Mouse (Mus musculus) forebrain, embryonic 16.5 days (tissue): ENCODE results near the gene Paxbp1. TPM values are rescaled to one million over a fixed set of nuclear protein-coding genes. Genes with fewer than 3 reads are reported as not detected.
A peak's percentile ranks its signal among the peaks of the same experiment; 100 is the strongest.

Source experiments
- ATAC-seq: fragments of 200-750 bp; cut with Nextera tagmentation; 2 replicates; pipeline ENCODE4 v1.8.0; 2017; ENCODE audit warnings: mild to moderate bottlenecking, moderate library complexity
- H3K27ac ChIP-seq: fragments of 300-500 bp; sonication (generic); 2 replicates; pipeline ENCODE4 v1.5.1; 2014; ENCODE audit warnings: low read length, control low read depth
- H3K27me3 ChIP-seq: fragments of 300-500 bp; sonication (generic); replicated peaks from 2 replicates; pipeline ENCODE4 v1.6.1; 2014; ENCODE audit warnings: low read length; ENCODE audit not compliant: control insufficient read depth, insufficient read depth
- H3K36me3 ChIP-seq: fragments of 300-500 bp; sonication (generic); 2 replicates; pipeline ENCODE4 v1.6.1; 2014; ENCODE audit not compliant: control insufficient read depth, insufficient read depth
- H3K4me1 ChIP-seq: fragments of 300-500 bp; sonication (generic); replicated peaks from 2 replicates; pipeline ENCODE4 v1.6.1; 2014; ENCODE audit warnings: low read length; ENCODE audit not compliant: control insufficient read depth, insufficient read depth
- H3K4me2 ChIP-seq: fragments of 300-500 bp; sonication (generic); 2 replicates; pipeline ENCODE4 v1.6.1; 2014; ENCODE audit warnings: mild to moderate bottlenecking, low read length, control low read depth
- H3K4me3 ChIP-seq: fragments of 300-500 bp; sonication (generic); replicated peaks from 2 replicates; pipeline ENCODE4 v1.5.1; 2014; ENCODE audit warnings: mild to moderate bottlenecking, low read length, control low read depth
- H3K9ac ChIP-seq: fragments of 300-500 bp; sonication (generic); replicated peaks from 2 replicates; pipeline ENCODE4 v1.6.1; 2014; ENCODE audit warnings: low read depth, low read length, control low read depth
- H3K9me3 ChIP-seq: fragments of 300-500 bp; sonication (generic); 2 replicates; pipeline ENCODE4 v1.6.1; 2016; ENCODE audit warnings: low read length; ENCODE audit not compliant: control insufficient read depth
- WGBS: fragments of 180-500 bp; shearing (Covaris S2); extraction: QIAGEN DNeasy Blood & Tissue Kit; methylation state at CpG from one replicate; pipeline ENCODE4 v1.1.7; 2014; 5-methylcytosine and 5-hydroxymethylcytosine counted together
- polyA plus RNA-seq: library from polyadenylated mRNA; unstranded; fragments of >200 nt; fragmentation: Nextera tagmentation; extraction: Ambion mirVana; gene quantifications from 2 replicates; pipeline ENCODE4 v1.2.1, GENCODE M21; 2015

The Paxbp1 gene
- polyA plus RNA-seq, 1 experiment from 2014 or later: 96.0 TPM

GRCm38 (mm10) chr16:91029161-91029743, 15.1 kb downstream of the Paxbp1 start:
- Histone ChIP-seq H3K4me2 (no peak overlapping the region), H3K4me1 (no peaks in the 10 kb centered on the region), H3K27ac (no peak overlapping the region), H3K36me3 (peaks cover 56% of the 10 kb centered on the region), H3K9ac (no peak overlapping the region), H3K4me3 (no peak overlapping the region), H3K9me3 (no peaks in the 10 kb centered on the region), H3K27me3 (no peaks in the 10 kb centered on the region)
- WGBS: 90% methylated on average over 8 of the region's 8 CpGs
- no peak for ATAC-seq

DNA sequence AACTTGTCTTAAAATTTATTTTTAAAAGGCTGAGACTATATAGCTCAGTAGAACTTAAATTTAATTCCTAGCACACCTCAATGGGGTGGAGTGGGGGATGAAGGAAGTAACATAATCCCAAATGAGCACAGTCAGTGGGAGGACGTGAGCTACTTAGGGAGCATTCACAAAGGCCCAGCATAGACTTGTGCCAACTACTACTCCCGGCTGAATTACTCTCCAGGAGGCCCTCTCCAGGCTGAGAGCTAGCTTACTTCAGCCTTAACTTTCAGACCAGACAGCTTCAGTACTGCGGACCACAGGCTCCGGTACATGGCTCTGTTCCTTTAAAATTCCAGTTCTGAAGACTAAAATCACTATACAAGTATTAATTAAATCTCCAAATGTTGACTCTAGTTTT, 18.1 kb downstream of the Paxbp1 start:
- WGBS: 72% methylated on average over 4 of the region's 4 CpGs
- Histone ChIP-seq H3K9ac (no peak overlapping the region), H3K4me3 (no peak overlapping the region), H3K4me1 (no peaks in the 10 kb centered on the region), H3K9me3 (peaks cover 2% of the 10 kb centered on the region; the same call in 1 of the 2 replicates), H3K27me3 (no peaks in the 10 kb centered on the region), H3K36me3 (peaks cover 55% of the 10 kb centered on the region), H3K4me2 (no peak overlapping the region), H3K27ac (no peak overlapping the region)
- no peak for ATAC-seq

GRCm38 (mm10) chr16:91023384-91023783, 21.0 kb downstream of the Paxbp1 start:
- Histone ChIP-seq H3K9ac (no peak overlapping the region), H3K36me3 (peaks cover 72% of the 10 kb centered on the region), H3K9me3 (peaks cover 2% of the 10 kb centered on the region; the same call in 1 of the 2 replicates), H3K4me1 (no peaks in the 10 kb centered on the region), H3K4me2 (no peak overlapping the region), H3K27ac (no peak overlapping the region), H3K4me3 (no peak overlapping the region), H3K27me3 (no peaks in the 10 kb centered on the region)
- WGBS: 95% methylated on average over 1 of the region's 1 CpGs
- ATAC-seq: no peak

DNA sequence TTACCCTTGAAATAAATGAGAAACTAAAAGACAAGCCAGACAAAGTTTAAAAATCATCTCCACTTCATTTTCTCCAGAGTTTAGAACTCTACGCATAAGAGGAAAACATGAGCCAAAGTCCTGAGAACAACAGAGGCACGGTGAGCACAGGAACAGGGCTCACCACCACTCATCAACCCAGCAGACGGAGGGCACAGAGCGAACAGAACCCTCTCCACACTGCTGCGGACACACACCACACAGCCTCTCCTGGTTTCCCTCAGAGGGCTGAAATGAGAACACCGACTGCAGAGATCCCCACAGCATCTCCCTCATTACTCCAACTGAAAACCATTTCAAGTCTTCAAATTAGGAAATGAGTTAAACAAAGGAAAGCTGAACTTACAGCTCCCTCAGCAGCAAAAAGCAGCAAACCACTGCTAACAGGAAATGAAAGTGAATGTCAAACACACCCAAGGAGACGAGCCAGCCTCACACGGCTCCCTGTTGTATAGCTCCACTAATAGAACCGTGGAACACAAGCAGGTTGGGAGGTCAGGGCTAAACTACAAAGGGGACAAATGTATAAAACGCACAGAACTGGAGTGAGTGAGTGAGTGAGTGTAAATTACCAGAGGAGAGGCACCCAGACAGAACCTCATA, 23.4 kb downstream of the Paxbp1 start:
- Histone ChIP-seq H3K9me3 (peaks cover 2% of the 10 kb centered on the region; the same call in 1 of the 2 replicates), H3K27ac (no peak overlapping the region), H3K27me3 (no peaks in the 10 kb centered on the region), H3K9ac (no peak overlapping the region), H3K36me3 (peaks cover 72% of the 10 kb centered on the region), H3K4me2 (no peak overlapping the region), H3K4me3 (no peak overlapping the region), H3K4me1 (no peaks in the 10 kb centered on the region)
- 94% methylated on average over 10 of the region's 10 CpGs for WGBS
- no peak for ATAC-seq

DNA sequence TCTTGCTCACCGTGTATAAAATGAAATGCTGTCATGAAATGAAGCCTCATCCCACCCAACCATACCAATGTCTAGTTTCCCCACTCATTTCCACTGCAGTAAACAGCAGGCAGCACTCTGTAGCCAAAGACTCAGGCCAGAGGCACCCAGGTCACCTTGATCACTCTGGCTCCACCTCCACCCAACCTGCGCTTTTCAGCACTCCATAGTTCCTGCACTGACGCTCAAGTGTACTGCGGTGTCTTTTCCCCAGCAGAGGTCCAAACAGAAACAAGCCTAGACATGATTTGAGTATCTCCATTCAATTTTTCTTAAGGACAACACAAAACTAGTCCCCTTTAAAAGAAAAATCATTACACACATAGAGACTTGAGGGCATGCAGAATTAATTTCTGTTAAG, 24.9 kb downstream of the Paxbp1 start:
- Histone ChIP-seq H3K4me1 (no peaks in the 10 kb centered on the region), H3K36me3 (peaks cover 63% of the 10 kb centered on the region), H3K9me3 (peaks cover 2% of the 10 kb centered on the region; the same call in 1 of the 2 replicates), H3K9ac (no peak overlapping the region), H3K27me3 (no peaks in the 10 kb centered on the region), H3K4me3 (no peak overlapping the region), H3K27ac (no peak overlapping the region), H3K4me2 (no peak overlapping the region)
- WGBS: 97% methylated on average over 4 of the region's 4 CpGs
- no peak for ATAC-seq

GRCm38 (mm10) chr16:91015761-91016160, 28.6 kb downstream of the Paxbp1 start:
- Histone ChIP-seq H3K4me1 (0 out of 2 replicates have a peak, but pooled peaks cover 6% of the 10 kb centered on the region), H3K9ac (no peak overlapping the region), H3K9me3 (no peaks in the 10 kb centered on the region), H3K4me3 (no peak overlapping the region), H3K4me2 (no peak overlapping the region), H3K36me3 (peaks cover 45% of the 10 kb centered on the region), H3K27me3 (no peaks in the 10 kb centered on the region), H3K27ac (no peak overlapping the region)
- no peak for ATAC-seq
- WGBS: 87% methylated on average over 4 of the region's 4 CpGs

- H3K9ac ChIP-seq: peak overlapping the region; percentile 91
- no peak for ATAC-seq
- WGBS: 40% methylated on average over 3 of the region's 3 CpGs
- no peaks in the 10 kb centered on the region for H3K9me3 ChIP-seq
- H3K4me1 ChIP-seq: peaks cover 14% of the 10 kb centered on the region
- H3K27me3 ChIP-seq: no peaks in the 10 kb centered on the region
- peak overlapping the region; percentile 57 for H3K4me2 ChIP-seq
- H3K36me3 ChIP-seq: peaks cover 10% of the 10 kb centered on the region
- H3K4me3 ChIP-seq: peak overlapping the region; percentile 99
- H3K27ac ChIP-seq: peak overlapping the region; percentile 96
Observed at GRCm38 (mm10) chr16:91011847-91012246, 32.5 kb downstream of the Paxbp1 start.

DNA sequence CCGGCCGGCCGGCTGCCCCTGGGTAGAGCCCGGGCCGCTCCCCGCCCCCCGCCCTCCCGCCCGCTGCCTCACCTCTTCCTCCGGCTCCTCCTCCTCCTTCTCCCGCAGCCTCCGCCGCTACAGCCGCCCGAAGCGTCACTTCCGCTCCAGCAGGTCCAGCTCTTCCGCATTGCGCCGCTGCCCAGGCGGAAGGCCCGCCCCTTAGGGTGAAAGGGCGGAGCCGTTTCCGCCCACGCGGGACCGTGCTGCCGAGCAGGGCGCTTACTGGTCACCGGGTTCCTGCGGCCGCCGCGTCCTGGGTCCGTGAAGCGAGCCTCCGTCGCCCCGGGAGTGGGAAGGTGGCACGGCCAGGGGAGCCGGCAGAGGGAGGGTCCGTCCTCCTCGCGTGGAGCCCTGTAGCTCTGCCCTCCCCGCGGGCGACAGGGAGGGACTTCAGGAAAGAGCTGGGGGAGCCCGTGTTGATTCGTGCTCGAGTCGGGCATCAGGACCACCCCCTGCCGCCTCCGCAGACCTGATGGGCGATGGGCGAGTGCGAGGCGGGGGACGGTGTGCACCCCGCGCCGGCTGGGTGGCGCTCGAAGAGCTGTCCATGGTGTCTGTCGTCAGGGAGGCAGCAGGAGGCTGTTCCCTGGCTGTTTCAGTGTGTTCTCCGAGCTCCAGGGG, 33.2 kb downstream of the Paxbp1 start, which contains the start of gene Synj1:
Gene Synj1 (minus strand): TSS at position 288 of the 663 bp plus-strand sequence.
- H3K4me3 ChIP-seq: peak within 1 kb of the TSS; percentile 99
- H3K4me1 ChIP-seq: peaks cover 14% of the 10 kb centered on the region
- H3K4me2 ChIP-seq: peak within 1 kb of the TSS; percentile 57
- H3K9ac ChIP-seq: peak within 1 kb of the TSS; percentile 91
- H3K27ac ChIP-seq: peak within 1 kb of the TSS; percentile 96
- peaks cover 10% of the 10 kb centered on the region for H3K36me3 ChIP-seq
- ATAC-seq: peak; percentile 96
- under 1% methylated on average over 60 of the region's 66 CpGs for WGBS
- H3K9me3 ChIP-seq: no peaks in the 10 kb centered on the region
- H3K27me3 ChIP-seq: no peaks in the 10 kb centered on the region

DNA sequence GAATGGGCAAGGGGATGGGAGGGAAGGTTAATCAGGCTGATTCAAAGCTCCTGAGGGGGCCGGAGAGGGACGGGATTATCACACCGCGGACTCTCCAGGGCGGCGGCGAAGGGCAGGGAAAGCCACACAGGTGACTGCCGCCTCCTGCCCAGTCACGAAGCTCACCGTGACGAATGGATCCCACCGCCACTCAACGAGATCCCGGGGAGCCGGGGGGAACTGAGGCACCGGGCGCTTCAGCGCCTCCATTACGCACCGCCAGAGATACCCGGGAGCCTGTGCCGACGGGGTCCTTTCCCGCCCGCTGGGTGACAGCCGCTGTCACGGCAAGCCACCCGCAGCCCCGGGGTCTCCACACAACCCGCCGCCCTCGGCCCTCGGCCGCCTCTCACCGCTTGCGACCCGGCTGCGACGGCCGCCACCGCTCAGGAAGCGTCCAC, 33.7 kb downstream of the Paxbp1 start:
- Histone ChIP-seq H3K9me3 (no peaks in the 10 kb centered on the region), H3K9ac (peak overlapping the region; percentile 91), H3K4me1 (peaks cover 14% of the 10 kb centered on the region), H3K27ac (peak overlapping the region; percentile 96), H3K4me3 (peak overlapping the region; percentile 99), H3K27me3 (no peaks in the 10 kb centered on the region), H3K4me2 (peak overlapping the region; percentile 50), H3K36me3 (peaks cover 5% of the 10 kb centered on the region; the same call in 1 of the 2 replicates)
- peak; percentile 57; the same call in 1 of the 2 replicates for ATAC-seq
- WGBS: 0% methylated on average over 39 of the region's 42 CpGs
